Mouse (Mus musculus) bone marrow, adult 2 months (tissue): ENCODE measurements at regions not wholly inside any gene's neighbourhood (a gene's known extent, or its start where the extent isn't known, plus 50 kb on each side); places are given as distances from the start of the nearest gene placed in this dataset.

Experiments
- H3K27ac ChIP-seq: fragments of 200-500 bp; 2 replicates; pipeline ENCODE4 v1.5.1; 2012; ENCODE audit warnings: low read depth, mild to moderate bottlenecking, control low read depth, inconsistent platforms, low read length; ENCODE audit not compliant: control insufficient read depth, poor library complexity, insufficient read depth
- H3K4me1 ChIP-seq: fragments of 200-500 bp; 2 replicates; pipeline ENCODE4 v1.6.1; 2011; ENCODE audit warnings: low read length; ENCODE audit not compliant: control insufficient read depth, insufficient read depth
- H3K4me3 ChIP-seq: fragments of 200-500 bp; replicated peaks from 2 replicates; pipeline ENCODE3; 2011; ENCODE audit warnings: mild to moderate bottlenecking, low read depth, low read length, control low read depth; ENCODE audit not compliant: control insufficient read depth
- CTCF ChIP-seq: fragments of 200-500 bp; IDR thresholded peaks from 2 replicates; pipeline ENCODE4 v1.5.1; 2011; ENCODE audit warnings: low read length, control low read depth; ENCODE audit not compliant: control insufficient read depth, insufficient read depth
- POLR2A ChIP-seq: fragments of 200-500 bp; IDR thresholded peaks from 2 replicates; pipeline ENCODE4 v1.6.1; 2011; ENCODE audit warnings: low read depth, mild to moderate bottlenecking, control low read depth, low read length, borderline replicate concordance; ENCODE audit not compliant: control insufficient read depth
- WGBS: fragments of 180-500 bp; shearing (Covaris S2); methylation state at CpG from one replicate; pipeline ENCODE4 v1.1.7; 2018; 5-methylcytosine and 5-hydroxymethylcytosine counted together

DNA sequence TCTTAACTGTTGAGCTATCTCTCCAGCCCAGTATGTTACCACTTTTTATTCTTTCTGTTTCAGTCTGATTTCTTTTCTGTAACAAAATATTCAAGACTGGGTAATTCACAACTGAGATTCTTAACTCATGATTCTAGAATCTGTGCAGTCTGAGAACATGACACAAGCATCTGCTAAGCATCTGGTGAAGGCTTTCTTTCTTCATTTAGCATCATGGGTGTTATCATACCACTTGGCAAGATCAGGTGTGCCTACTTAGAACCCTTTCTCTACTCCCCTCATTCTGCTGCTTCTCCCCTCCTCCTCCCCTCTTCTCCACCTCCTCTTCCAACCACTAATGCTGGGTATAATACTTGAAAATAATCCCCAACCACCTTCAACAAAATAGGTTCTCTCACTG lies 62.1 kb upstream of the Pfn2 start:
- H3K4me3 ChIP-seq: no peak overlapping the region
- H3K27ac ChIP-seq: no peak overlapping the region
- TF ChIP-seq POLR2A (no peak), CTCF (no peak)
- H3K4me1 ChIP-seq: no peaks in the 10 kb centered on the region; the same call in 1 of the 2 replicates

DNA sequence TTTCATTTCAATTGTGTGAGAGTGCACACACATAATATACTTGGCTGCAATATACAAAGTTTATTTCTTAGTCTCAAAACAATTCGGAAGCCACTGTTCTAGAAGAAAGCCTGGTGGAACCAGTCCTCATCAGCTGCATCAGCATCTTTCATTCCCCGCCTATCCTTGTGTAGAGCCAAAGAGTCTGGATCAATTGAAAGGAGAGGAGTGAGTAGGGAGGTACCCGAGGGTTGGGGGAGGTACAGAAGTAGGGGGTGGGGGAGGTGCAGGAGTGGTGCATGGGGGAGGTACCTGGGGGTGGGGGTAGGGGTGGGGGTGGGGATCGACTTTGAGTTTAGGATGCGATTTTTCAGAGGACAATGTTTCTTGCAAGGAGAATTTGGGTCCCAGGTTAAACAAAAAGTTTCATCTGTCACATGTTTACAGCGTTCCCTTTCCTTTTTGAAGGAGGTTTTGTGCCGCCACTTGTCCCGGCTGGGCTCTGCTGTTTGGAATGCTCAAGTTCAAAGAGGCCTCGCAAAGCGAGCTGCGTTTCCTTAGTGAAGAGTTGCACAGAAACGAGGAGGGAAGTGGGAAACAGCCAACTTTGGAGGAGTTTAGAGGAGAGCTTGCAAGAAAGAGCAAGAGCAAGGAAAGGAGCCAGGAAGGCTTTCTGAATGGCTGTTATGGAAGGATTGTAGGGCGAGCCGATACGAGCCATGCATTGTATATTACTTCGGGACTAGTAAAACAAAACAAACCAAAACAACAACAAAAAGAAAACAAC lies 64.1 kb upstream of the Pfn2 start:
- 33% methylated on average over 16 of the region's 16 CpGs for WGBS
- Histone ChIP-seq H3K4me1 (no peaks in the 10 kb centered on the region), H3K27ac (no peak overlapping the region), H3K4me3 (no peak overlapping the region)
- no peak for TF ChIP-seq POLR2A
- TF ChIP-seq CTCF: no peak

DNA sequence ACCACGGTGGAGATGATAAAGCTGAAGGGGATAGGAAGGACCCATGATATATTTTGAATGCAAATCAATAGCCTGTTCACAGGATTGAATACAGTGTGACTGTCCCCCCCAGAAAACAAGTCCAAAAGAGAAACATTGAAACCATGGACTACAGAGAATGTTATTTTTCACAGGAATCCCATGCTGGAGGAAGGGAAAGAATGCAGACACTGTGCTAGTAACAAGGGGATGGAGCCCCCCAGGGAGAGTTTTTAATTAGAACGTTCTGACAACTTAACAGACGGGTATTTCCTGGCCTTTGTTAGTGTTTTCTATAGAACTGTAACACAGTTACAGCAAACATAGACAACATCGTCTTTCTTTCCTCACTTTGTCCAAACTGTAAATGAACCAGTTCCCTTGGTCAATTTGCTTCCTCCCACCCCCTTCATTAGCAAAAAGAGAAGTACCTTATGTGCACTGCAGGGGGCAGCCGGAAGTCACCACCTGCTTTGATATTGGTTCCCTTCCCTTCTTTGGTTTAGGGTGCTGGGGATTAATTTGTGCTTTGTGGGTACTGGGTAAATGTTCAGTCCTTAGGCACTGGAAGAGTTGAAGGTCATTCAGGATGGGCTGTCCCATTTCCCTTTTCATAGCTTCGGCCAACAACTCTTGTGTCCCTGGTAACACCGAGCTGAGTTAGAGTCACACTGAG lies 64.9 kb upstream of the Pfn2 start:
- Histone ChIP-seq H3K4me1 (no peaks in the 10 kb centered on the region), H3K4me3 (no peak overlapping the region), H3K27ac (no peak overlapping the region)
- no peak for TF ChIP-seq POLR2A
- no peak for TF ChIP-seq CTCF
- 52% methylated on average over 7 of the region's 7 CpGs for WGBS

DNA sequence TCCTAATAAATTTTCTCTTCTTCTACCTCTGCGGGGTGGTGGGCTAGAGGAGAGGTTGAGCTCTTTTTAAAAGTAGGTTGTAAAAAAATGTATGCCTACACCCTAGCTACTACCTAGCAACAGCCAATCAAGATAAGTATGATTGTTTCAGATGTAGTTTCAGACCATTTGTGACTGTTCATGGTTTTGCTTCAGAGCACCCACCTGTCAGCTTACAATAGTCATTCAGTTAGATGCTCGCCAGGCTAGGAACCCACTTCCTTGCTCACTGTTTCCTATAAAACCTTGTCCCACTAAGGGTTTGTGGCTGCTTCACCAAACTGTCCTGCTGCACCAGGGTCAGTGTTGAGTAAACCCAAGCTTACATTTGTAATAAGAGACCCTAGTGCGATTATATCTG lies 66.8 kb upstream of the Pfn2 start:
- Histone ChIP-seq H3K4me1 (no peaks in the 10 kb centered on the region), H3K27ac (no peak overlapping the region), H3K4me3 (no peak overlapping the region)
- 63% methylated on average over 3 of the region's 3 CpGs for WGBS
- no peak for TF ChIP-seq POLR2A
- TF ChIP-seq CTCF: no peak

DNA sequence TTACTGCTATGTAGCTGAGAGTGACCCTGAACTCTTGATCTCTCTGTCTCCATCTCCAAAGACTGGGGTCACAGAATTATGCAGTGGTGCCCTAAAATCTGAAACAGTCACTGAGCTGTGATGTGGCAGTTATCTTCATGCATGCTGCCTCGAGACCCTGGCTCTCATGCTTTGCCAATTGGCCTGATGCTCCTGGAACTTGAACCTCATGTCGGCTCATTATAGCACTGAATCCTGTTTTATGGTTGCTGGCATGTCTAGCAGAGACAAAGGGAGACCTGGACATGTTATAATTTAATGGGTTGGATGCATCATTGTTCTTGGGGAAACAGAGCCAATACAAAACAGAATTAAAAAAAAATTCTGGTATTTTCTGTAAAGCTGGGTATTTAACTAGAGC lies 71.0 kb upstream of the Pfn2 start:
- Histone ChIP-seq H3K27ac (no peak overlapping the region), H3K4me1 (no peaks in the 10 kb centered on the region), H3K4me3 (no peak overlapping the region)
- WGBS: 67% methylated on average over 2 of the region's 2 CpGs
- no peak for TF ChIP-seq CTCF
- TF ChIP-seq POLR2A: no peak

DNA sequence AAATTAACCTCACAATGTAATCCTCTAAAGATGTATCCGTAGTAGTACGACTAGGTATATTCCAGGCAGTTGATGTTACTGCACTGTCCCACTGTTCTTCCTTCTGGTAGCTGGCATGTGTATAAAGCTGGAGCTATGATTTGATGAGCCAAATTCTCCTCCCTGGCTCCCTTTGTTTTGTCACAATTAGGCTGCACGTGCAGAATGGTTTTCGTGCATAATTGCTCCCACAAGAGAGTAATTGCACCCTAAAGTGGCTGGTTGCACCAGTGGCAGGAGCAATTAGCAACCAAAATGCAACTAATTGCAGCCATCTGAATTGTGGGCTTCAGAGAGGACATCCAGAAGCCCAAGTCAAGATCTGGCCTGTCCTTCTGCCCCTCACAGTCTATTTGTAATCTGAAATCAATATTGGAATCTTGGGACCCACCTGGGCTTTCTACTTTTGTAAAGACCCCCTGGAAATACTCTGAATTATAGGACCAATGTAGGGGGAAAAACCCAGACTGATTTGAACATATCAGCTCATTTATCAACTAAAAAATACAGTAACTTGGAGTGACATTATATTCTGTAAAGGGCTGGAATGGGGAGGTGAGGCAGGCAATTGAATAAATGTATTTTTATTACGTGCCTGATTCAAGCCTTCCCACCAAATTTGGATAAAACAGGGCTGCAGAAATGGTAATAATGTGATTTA lies 71.7 kb upstream of the Pfn2 start:
- WGBS: 62% methylated on average over 5 of the region's 5 CpGs
- no peak overlapping the region for H3K4me3 ChIP-seq
- no peaks in the 10 kb centered on the region for H3K4me1 ChIP-seq
- TF ChIP-seq CTCF (no peak), POLR2A (no peak)
- no peak overlapping the region for H3K27ac ChIP-seq

DNA sequence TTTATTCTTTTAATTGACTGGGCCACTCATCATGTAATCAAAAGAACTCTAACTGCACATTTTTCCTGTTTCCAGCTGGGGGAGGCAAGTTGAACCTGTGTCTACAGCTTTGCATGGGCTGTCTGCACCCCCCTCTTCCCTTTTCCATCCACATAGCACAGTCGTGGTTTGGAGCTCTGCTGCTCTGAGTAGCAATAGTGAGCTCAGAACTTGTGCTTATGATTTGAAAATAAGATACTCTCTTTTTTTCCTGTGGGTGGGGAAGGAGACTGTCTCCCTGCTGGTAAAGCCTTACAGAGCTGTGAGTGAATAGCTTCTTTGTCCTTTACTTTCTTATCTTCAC lies 72.2 kb upstream of the Pfn2 start:
- WGBS: 0% methylated on average over 1 of the region's 1 CpGs
- TF ChIP-seq POLR2A (no peak), CTCF (no peak)
- H3K4me1 ChIP-seq: no peaks in the 10 kb centered on the region
- no peak overlapping the region for H3K27ac ChIP-seq
- H3K4me3 ChIP-seq: no peak overlapping the region

DNA sequence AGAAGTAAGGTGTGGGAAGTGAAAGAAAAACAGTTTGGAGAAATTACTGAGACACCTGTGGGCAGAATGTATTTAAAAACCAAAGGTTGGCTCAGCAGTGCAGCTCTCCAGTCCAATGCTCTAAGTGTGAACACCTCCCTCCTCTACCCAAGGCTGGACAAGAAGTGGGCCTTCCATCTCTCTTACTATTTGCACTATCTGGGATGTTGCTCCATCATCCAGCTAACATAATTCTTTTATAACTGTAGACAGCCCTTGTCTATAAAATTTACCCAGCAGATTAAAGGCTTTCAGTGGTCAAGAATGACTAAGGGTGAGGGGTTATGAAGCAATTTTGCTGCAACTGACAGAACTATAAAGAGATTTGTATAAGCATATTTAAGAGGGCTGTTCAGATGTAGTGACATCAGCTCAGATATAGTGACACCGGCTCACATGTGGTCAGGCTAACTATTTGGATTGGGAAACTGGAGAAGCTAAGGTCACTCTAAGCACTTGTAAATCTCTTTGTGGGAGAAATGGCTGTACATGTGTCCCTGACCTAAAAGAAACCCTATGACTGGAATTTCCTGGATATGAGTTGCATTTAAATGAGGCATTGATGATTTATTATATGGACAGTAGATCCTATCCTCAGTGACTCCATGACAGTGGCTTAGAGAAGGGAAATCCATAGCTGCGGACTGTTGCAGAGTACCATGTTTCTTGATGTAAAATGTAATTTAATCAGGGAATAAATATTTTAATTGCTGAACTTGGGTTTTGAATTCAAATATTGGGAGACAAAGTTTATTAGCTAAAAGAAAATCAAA lies 73.4 kb upstream of the Pfn2 start:
- H3K27ac ChIP-seq: no peak overlapping the region
- no peaks in the 10 kb centered on the region for H3K4me1 ChIP-seq
- no peak overlapping the region for H3K4me3 ChIP-seq
- TF ChIP-seq CTCF (no peak), POLR2A (no peak)
- WGBS: 81% methylated on average over 2 of the region's 2 CpGs

DNA sequence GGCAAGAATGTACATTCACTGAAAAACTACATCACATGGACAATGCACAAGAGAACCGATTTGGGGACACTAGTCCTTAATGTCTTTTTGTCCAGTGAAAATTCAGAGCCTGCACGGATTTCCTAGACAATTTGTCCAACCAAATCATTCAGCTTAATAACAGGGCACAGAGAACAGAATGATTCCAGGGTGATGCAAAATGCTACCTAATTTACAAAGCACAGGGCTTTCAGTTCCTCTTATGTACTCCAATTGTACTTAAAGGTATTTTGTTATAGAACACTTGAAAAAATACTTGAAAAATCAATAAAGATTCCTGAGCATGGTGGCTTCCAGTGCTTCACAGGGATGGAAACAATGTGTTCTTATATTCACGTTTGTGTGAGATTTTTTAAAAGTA lies 75.2 kb upstream of the Pfn2 start:
- Histone ChIP-seq H3K4me3 (no peak overlapping the region), H3K27ac (no peak overlapping the region), H3K4me1 (no peaks in the 10 kb centered on the region)
- 54% methylated on average over 3 of the region's 3 CpGs for WGBS
- TF ChIP-seq CTCF (no peak), POLR2A (no peak)
